In genomic region chr15:85703194-85703641, GRCm38 (mm10) we compare ENCODE assay signal across 9 mouse cellular contexts. TPM values are rescaled to one million over a fixed set of nuclear protein-coding genes. Genes with fewer than 3 reads are reported as not detected.
DNase-seq lines count a peak whose midpoint lies in the region; ATAC-seq and TF ChIP-seq lines count a peak whose summit lies in the region.
"Had no signal": no experiment of that assay in that cellular context is flagged by ENCODE, and none has a peak within 500 bp of the region (broad histone marks: within the 10 kb centered on the region; RNA-seq: fewer than 3 reads in every experiment).

No protein-coding gene starts in this region.

- ATAC-seq in stomach, postnatal 0 days (ENCODE audit: low FRiP score, low TSS enrichment): peak; percentile 52
- no peak for ATAC-seq in inflammation-experienced regulatory T-cells, adult 6 months

- H3K9ac ChIP-seq in stomach, postnatal 0 days (ENCODE audit: low read length): no peak overlapping the region

- TF ChIP-seq EP300 in stomach, postnatal 0 days (optimal IDR thresholded peaks at IDR 0.05): no peak

- DNase-seq in layer of hippocampus, adult 11-12 months (ENCODE audit: low spot score): peak; percentile 49
- no peak for DNase-seq in layer of hippocampus, adult 9-10 months (ENCODE audit: low spot score)
- DNase-seq in adrenal gland, adult 8-10 months: peak; percentile 76
- DNase-seq in cerebellum, postnatal 14 days: peak; percentile 87 to 90
- DNase-seq in kidney, postnatal 25 days: peak; percentile 93 to 96
- peak; percentile 81 for DNase-seq in stomach, postnatal 0 days (ENCODE audit: low spot score)
- DNase-seq in thymus, postnatal 14 days: no peak

- 51% methylated on average over 10 of the region's 11 CpGs for WGBS in stomach, postnatal 0 days

- H3K4me1 ChIP-seq in stomach, postnatal 0 days (replicated peaks; ENCODE audit: control insufficient read depth, insufficient read depth): 0 out of 2 replicates have a peak, but pooled peaks cover 5% of the 10 kb centered on the region

- TF ChIP-seq CTCF in stomach, postnatal 0 days (IDR thresholded peaks at IDR 0.05; ENCODE audit: low read depth): no peak

- H3K27ac ChIP-seq in stomach, postnatal 0 days (replicated peaks): peak overlapping the region; percentile 61

- H3K4me2 ChIP-seq in stomach, postnatal 0 days (replicated peaks; ENCODE audit: low read depth): no peak overlapping the region

- H3K4me3 ChIP-seq in stomach, postnatal 0 days (ENCODE audit: low read depth, low read length): no peak overlapping the region
- H3K4me3 ChIP-seq: erythroblast, embryonic 14.5 days had no signal

- H3K27me3 ChIP-seq in stomach, postnatal 0 days (ENCODE audit: control insufficient read depth, insufficient read depth, low read length): no peaks in the 10 kb centered on the region

- H3K36me3 ChIP-seq in stomach, postnatal 0 days (ENCODE audit: control insufficient read depth, insufficient read depth, low read length): peaks cover 55% of the 10 kb centered on the region

- H3K9me3 ChIP-seq in stomach, postnatal 0 days (ENCODE audit: control insufficient read depth, low read length): no peaks in the 10 kb centered on the region

RNA-seq across cellular contexts. Expression of gene Ppara, which starts 31.6 kb away (rescaled TPM):
- 10 to 100 TPM in 3 of 4 experiments, 1 to 10 TPM in 1; 6.9 to 25.9 (median 18.7) TPM for total RNA-seq in adrenal gland, adult 8-10 months (2022)
- polyA plus RNA-seq in stomach, postnatal 0 days (2015; fragmentation: Nextera tagmentation; extraction: Ambion mirVana): 16.8 and 18.8 TPM in 2 replicates
- polyA plus RNA-seq in inflammation-experienced regulatory T-cells, adult 6 months (2017; shearing (Covaris generic)): not detected
- polyA plus RNA-seq: erythroblast, embryonic 14.5 days had no signal

Comparison
In these comparisons a context has a peak if more than half of its experiments do, and no peak if none do; other contexts are left out.
1. DNase-seq: peak in layer of hippocampus, adult 11-12 months (single experiment), adrenal gland, adult 8-10 months (single experiment), cerebellum, postnatal 14 days (2 of 2), kidney, postnatal 25 days (2 of 2) and stomach, postnatal 0 days (single experiment); none in layer of hippocampus, adult 9-10 months (single experiment) and thymus, postnatal 14 days (single experiment).
2. RNA of gene Ppara, which starts 31.6 kb away (polyA plus RNA-seq): 16.8 to 18.8 TPM in stomach, postnatal 0 days; not detected in inflammation-experienced regulatory T-cells, adult 6 months; every median in the first group is over 10 times any median in the second.